Mouse (Mus musculus): ENCODE measurements around the gene Nrip3.
A peak's percentile ranks its signal among the peaks of the same experiment; 100 is the strongest.

Gene Nrip3

GRCm38 (mm10) chr7:109781470-109782203 lies at the start of gene Nrip3:
Gene Nrip3, minus strand, starts transcription at chr7:109782025.
- peak; percentile 40 for DNase-seq (ENCODE audit: low spot score)

GRCm38 (mm10) chr7:109831376-109831775 lies 49.6 kb upstream of the Nrip3 start:
- DNase-seq (ENCODE audit: low spot score): no peak

- no peak for DNase-seq (ENCODE audit: low spot score)
These were observed 45.1 kb upstream of the Nrip3 start for GRCm38 (mm10) chr7:109826911-109827310.

- DNase-seq (ENCODE audit: low spot score): no peak
These were observed 43.5 kb upstream of the Nrip3 start for GRCm38 (mm10) chr7:109825293-109825692.

GRCm38 (mm10) chr7:109818600-109818999 lies 36.8 kb upstream of the Nrip3 start:
- DNase-seq (ENCODE audit: low spot score): no peak

- DNase-seq (ENCODE audit: low spot score): no peak
These were observed 36.1 kb upstream of the Nrip3 start for GRCm38 (mm10) chr7:109817954-109818353.

GRCm38 (mm10) chr7:109813330-109814140 lies 31.7 kb upstream of the Nrip3 start:
- no peak for DNase-seq (ENCODE audit: low spot score)

- no peak for DNase-seq (ENCODE audit: low spot score)
These were observed 26.0 kb upstream of the Nrip3 start for GRCm38 (mm10) chr7:109807616-109808485.

- no peak for DNase-seq (ENCODE audit: low spot score)
These were observed 23.0 kb upstream of the Nrip3 start for GRCm38 (mm10) chr7:109804843-109805242.

GRCm38 (mm10) chr7:109804355-109804754 lies 22.5 kb upstream of the Nrip3 start:
- DNase-seq (ENCODE audit: low spot score): no peak

GRCm38 (mm10) chr7:109803516-109803915 lies 21.7 kb upstream of the Nrip3 start:
- DNase-seq (ENCODE audit: low spot score): no peak

GRCm38 (mm10) chr7:109800626-109801025 lies 18.8 kb upstream of the Nrip3 start:
- no peak for DNase-seq (ENCODE audit: low spot score)

GRCm38 (mm10) chr7:109799168-109799567 lies 17.3 kb upstream of the Nrip3 start:
- DNase-seq (ENCODE audit: low spot score): no peak

- no peak for DNase-seq (ENCODE audit: low spot score)
These were observed 13.7 kb upstream of the Nrip3 start for GRCm38 (mm10) chr7:109795564-109795963.

GRCm38 (mm10) chr7:109794556-109794955 lies 12.7 kb upstream of the Nrip3 start:
- DNase-seq (ENCODE audit: low spot score): no peak

GRCm38 (mm10) chr7:109792759-109793158 lies 10.9 kb upstream of the Nrip3 start:
- peak; percentile 58 for DNase-seq (ENCODE audit: low spot score)

GRCm38 (mm10) chr7:109790818-109791217 lies 9.0 kb upstream of the Nrip3 start:
- DNase-seq (ENCODE audit: low spot score): no peak

- DNase-seq (ENCODE audit: low spot score): no peak
These were observed 6.0 kb upstream of the Nrip3 start for GRCm38 (mm10) chr7:109787860-109788259.

GRCm38 (mm10) chr7:109783281-109783680 lies 1.5 kb upstream of the Nrip3 start:
- DNase-seq (ENCODE audit: low spot score): no peak

- DNase-seq (ENCODE audit: low spot score): no peak
These were observed 747 bp downstream of the Nrip3 start for GRCm38 (mm10) chr7:109781087-109781469.

- DNase-seq (ENCODE audit: low spot score): no peak
These were observed 9.6 kb downstream of the Nrip3 start for GRCm38 (mm10) chr7:109772251-109772650.

- DNase-seq (ENCODE audit: low spot score): no peak
These were observed 13.0 kb downstream of the Nrip3 start for GRCm38 (mm10) chr7:109768699-109769383.

Measured in ovary, postnatal 14 days (tissue).